Mouse (Mus musculus) neural tube, embryonic 14.5 days (tissue): Measurements from ENCODE around the gene Oma1. TPM values are rescaled to one million over a fixed set of nuclear protein-coding genes. Genes with fewer than 3 reads are reported as not detected.

ENCODE experiments used
- ATAC-seq: fragments of 200-750 bp; cut with Nextera tagmentation; 2 replicates; pipeline ENCODE4 v1.8.0; 2017; ENCODE audit warnings: low read depth, mild to moderate bottlenecking, moderate TSS enrichment, moderate library complexity
- H3K27ac ChIP-seq: fragments of 300-500 bp; sonication (generic); 2 replicates; pipeline ENCODE4 v1.5.1; 2014; ENCODE audit warnings: low read depth, mild to moderate bottlenecking, control low read depth, low read length, moderate library complexity, mixed read lengths
- H3K27me3 ChIP-seq: fragments of 300-500 bp; sonication (generic); 2 replicates; pipeline ENCODE4 v1.6.1; 2014; ENCODE audit warnings: low read length; ENCODE audit not compliant: control insufficient read depth, insufficient read depth
- H3K36me3 ChIP-seq: fragments of 300-500 bp; sonication (generic); 2 replicates; pipeline ENCODE4 v1.6.1; 2014; ENCODE audit warnings: low read length, mixed read lengths; ENCODE audit not compliant: control insufficient read depth, insufficient read depth
- H3K4me1 ChIP-seq: fragments of 300-500 bp; sonication (generic); 2 replicates; pipeline ENCODE4 v1.6.1; 2014; ENCODE audit warnings: low read length; ENCODE audit not compliant: control insufficient read depth, insufficient read depth
- H3K4me2 ChIP-seq: fragments of 300-500 bp; sonication (generic); 2 replicates; pipeline ENCODE4 v1.6.1; 2014; ENCODE audit warnings: mild to moderate bottlenecking, low read depth, low read length, control low read depth
- H3K4me3 ChIP-seq: fragments of 300-500 bp; sonication (generic); 2 replicates; pipeline ENCODE4 v1.5.1; 2014; ENCODE audit warnings: low read depth, low read length, control low read depth, mixed read lengths
- H3K9ac ChIP-seq: fragments of 300-500 bp; sonication (generic); replicated peaks from 2 replicates; pipeline ENCODE4 v1.6.1; 2014; ENCODE audit warnings: low read depth, mild to moderate bottlenecking, control low read depth, low read length, mixed read lengths
- H3K9me3 ChIP-seq: fragments of 300-500 bp; sonication (generic); 2 replicates; pipeline ENCODE4 v1.6.1; 2016; ENCODE audit warnings: low read length; ENCODE audit not compliant: control insufficient read depth
- WGBS: fragments of 180-500 bp; shearing (Covaris S2); extraction: QIAGEN DNeasy Blood & Tissue Kit; methylation state at CpG from one replicate; pipeline ENCODE4 v1.1.7; 2014; 5-methylcytosine and 5-hydroxymethylcytosine counted together
- polyA plus RNA-seq: library from polyadenylated mRNA; unstranded; fragments of >200 nt; fragmentation: Nextera tagmentation; extraction: Ambion mirVana; gene quantifications from 2 replicates; pipeline ENCODE4 v1.2.1, GENCODE M21; 2014

Oma1 gene
- polyA plus RNA-seq, 1 experiment from 2014 or later = 9.0 TPM

- no peak for ATAC-seq
- no peak overlapping the region for H3K4me3 ChIP-seq
- no peaks in the 10 kb centered on the region for H3K27me3 ChIP-seq
- H3K9ac ChIP-seq = no peak overlapping the region
- H3K27ac ChIP-seq = no peak overlapping the region
- H3K9me3 ChIP-seq = no peaks in the 10 kb centered on the region
- 18% methylated on average over 4 of the region's 4 CpGs for WGBS
- H3K4me1 ChIP-seq = no peaks in the 10 kb centered on the region
- no peak overlapping the region for H3K4me2 ChIP-seq
- H3K36me3 ChIP-seq = no peaks in the 10 kb centered on the region
Measured at GRCm38 (mm10) chr4:103410217-103410799, 96.7 kb downstream of the Oma1 start.

Other genes with a start within 250 kb of the Oma1 start
- 41.3 and 45.5 TPM in 2 replicates for gene Mier1, start 199.4 kb upstream of the Oma1 start, polyA plus RNA-seq
- 4.1 and 4.5 TPM in 2 replicates for gene Wdr78, start 199.3 kb upstream of the Oma1 start, polyA plus RNA-seq
- 9.5 and 10.0 TPM in 2 replicates for gene Slc35d1, start 98.6 kb upstream of the Oma1 start, polyA plus RNA-seq
- 0.13 TPM in 1 of 2 replicates, not detected in the other for gene 4921539E11Rik, start 22.9 kb upstream of the Oma1 start, polyA plus RNA-seq